Mouse (Mus musculus): ENCODE data around the gene Orm3. TPM values are rescaled to one million over a fixed set of nuclear protein-coding genes. Genes with fewer than 3 reads are reported as not detected.

Orm3 gene
- polyA plus RNA-seq, 1 experiment, result 0.07 TPM

GRCm38 (mm10) chr4:63385253-63385652 is 29.3 kb downstream of the Orm3 start:
- H3K79me2 ChIP-seq (ENCODE audit: control insufficient read depth, insufficient read depth), result no peaks in the 10 kb centered on the region
- no peak overlapping the region for H3K4me2 ChIP-seq (ENCODE audit: low read depth)
- peaks cover 25% of the 10 kb centered on the region for H3K36me3 ChIP-seq (ENCODE audit: control insufficient read depth, insufficient read depth)
- no peak overlapping the region for H3ac ChIP-seq (ENCODE audit: control insufficient read depth, insufficient read length)
- no peak overlapping the region for H3K4me3 ChIP-seq
- TF ChIP-seq TCF3 (IDR thresholded peaks at IDR 0.05; ENCODE audit: insufficient read length, low read depth), result no peak
- no peak for TF ChIP-seq USF1 (IDR thresholded peaks at IDR 0.05; ENCODE audit: low read depth)
- no peak for TF ChIP-seq POLR2A (IDR thresholded peaks at IDR 0.05; ENCODE audit: insufficient read length, low read depth)
- no peak for TF ChIP-seq MAX (IDR thresholded peaks at IDR 0.05; ENCODE audit: low read depth)
- no peak for TF ChIP-seq SRF (IDR thresholded peaks at IDR 0.05; ENCODE audit: control insufficient read depth, insufficient read length, low read depth)
- no peak for TF ChIP-seq REST (IDR thresholded peaks at IDR 0.05; ENCODE audit: insufficient read depth, insufficient read length)
- TF ChIP-seq E2F4 (IDR thresholded peaks at IDR 0.05; ENCODE audit: insufficient read depth), result no peak
- TF ChIP-seq TCF12 (IDR thresholded peaks at IDR 0.05; ENCODE audit: insufficient read depth, poor library complexity, severe bottlenecking), result no peak
- no peak for TF ChIP-seq POLR2AphosphoS2 (IDR thresholded peaks at IDR 0.05; ENCODE audit: insufficient read length, low read depth)
- TF ChIP-seq CEBPB (IDR thresholded peaks at IDR 0.05; ENCODE audit: insufficient read depth, poor library complexity, severe bottlenecking), result no peak
- TF ChIP-seq MYOG (IDR thresholded peaks at IDR 0.05; ENCODE audit: control insufficient read depth in 1 of 3, insufficient read depth in 1 of 3, insufficient read length in 2 of 3, low read depth in 2 of 3), result no peak
- TF ChIP-seq MYOD1 (IDR thresholded peaks at IDR 0.05; ENCODE audit: control insufficient read depth in 1 of 3, insufficient read length in 2 of 3, low read depth in 2 of 3), result no peak
- H3K27me3 ChIP-seq (ENCODE audit: control insufficient read depth, insufficient read depth, insufficient read length), result no peaks in the 10 kb centered on the region

DNA sequence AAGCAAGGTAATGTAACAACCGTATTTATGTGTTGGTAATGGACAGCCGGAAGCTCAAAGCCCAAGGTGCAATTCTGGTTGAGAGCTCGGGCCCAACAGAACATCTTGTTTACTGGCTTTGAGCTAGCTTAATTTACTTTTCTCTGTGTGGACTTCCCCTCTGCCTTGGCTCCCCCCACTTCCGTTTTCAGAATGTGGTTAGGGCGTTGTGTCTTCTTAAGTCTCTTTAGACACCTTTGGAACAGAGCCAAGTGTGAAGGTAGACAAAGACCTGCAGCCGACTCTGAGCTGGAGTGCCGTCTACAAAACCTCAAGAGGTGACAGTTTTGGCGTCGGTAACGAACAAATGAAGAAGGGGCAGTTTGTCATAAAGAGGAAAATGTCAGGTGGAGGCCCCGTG is 29.8 kb downstream of the Orm3 start:
- Histone ChIP-seq H3K79me2 (ENCODE audit: control insufficient read depth, insufficient read depth) (no peaks in the 10 kb centered on the region), H3K4me3 (no peak overlapping the region), H3K27me3 (ENCODE audit: control insufficient read depth, insufficient read depth, insufficient read length) (no peaks in the 10 kb centered on the region), H3K36me3 (ENCODE audit: control insufficient read depth, insufficient read depth) (peaks cover 20% of the 10 kb centered on the region), H3K4me2 (ENCODE audit: low read depth) (no peak overlapping the region), H3ac (ENCODE audit: control insufficient read depth, insufficient read length) (no peak overlapping the region)
- TF ChIP-seq TCF12 (IDR thresholded peaks at IDR 0.05; ENCODE audit: insufficient read depth, poor library complexity, severe bottlenecking) (no peak), E2F4 (IDR thresholded peaks at IDR 0.05; ENCODE audit: insufficient read depth) (no peak), SRF (IDR thresholded peaks at IDR 0.05; ENCODE audit: control insufficient read depth, insufficient read length, low read depth) (no peak), POLR2A (IDR thresholded peaks at IDR 0.05; ENCODE audit: insufficient read length, low read depth) (no peak), USF1 (IDR thresholded peaks at IDR 0.05; ENCODE audit: low read depth) (no peak), POLR2AphosphoS2 (IDR thresholded peaks at IDR 0.05; ENCODE audit: insufficient read length, low read depth) (no peak), REST (IDR thresholded peaks at IDR 0.05; ENCODE audit: insufficient read depth, insufficient read length) (no peak), MAX (IDR thresholded peaks at IDR 0.05; ENCODE audit: low read depth) (no peak), MYOG (IDR thresholded peaks at IDR 0.05; ENCODE audit: control insufficient read depth in 1 of 3, insufficient read depth in 1 of 3, insufficient read length in 2 of 3, low read depth in 2 of 3) (no peak), MYOD1 (IDR thresholded peaks at IDR 0.05; ENCODE audit: control insufficient read depth in 1 of 3, insufficient read length in 2 of 3, low read depth in 2 of 3) (no peak), CEBPB (IDR thresholded peaks at IDR 0.05; ENCODE audit: insufficient read depth, poor library complexity, severe bottlenecking) (no peak), TCF3 (IDR thresholded peaks at IDR 0.05; ENCODE audit: insufficient read length, low read depth) (no peak)

- TF ChIP-seq POLR2AphosphoS2 (IDR thresholded peaks at IDR 0.05; ENCODE audit: insufficient read length, low read depth) (no peak), MAX (IDR thresholded peaks at IDR 0.05; ENCODE audit: low read depth) (no peak), POLR2A (IDR thresholded peaks at IDR 0.05; ENCODE audit: insufficient read length, low read depth) (no peak), CEBPB (IDR thresholded peaks at IDR 0.05; ENCODE audit: insufficient read depth, poor library complexity, severe bottlenecking) (no peak), REST (IDR thresholded peaks at IDR 0.05; ENCODE audit: insufficient read depth, insufficient read length) (no peak), E2F4 (IDR thresholded peaks at IDR 0.05; ENCODE audit: insufficient read depth) (no peak), MYOD1 (IDR thresholded peaks at IDR 0.05; ENCODE audit: control insufficient read depth in 1 of 3, insufficient read length in 2 of 3, low read depth in 2 of 3) (no peak), TCF3 (IDR thresholded peaks at IDR 0.05; ENCODE audit: insufficient read length, low read depth) (no peak)
- H3K27me3 ChIP-seq (ENCODE audit: control insufficient read depth, insufficient read depth, insufficient read length), result no peaks in the 10 kb centered on the region
- no peak overlapping the region for H3ac ChIP-seq (ENCODE audit: control insufficient read depth, insufficient read length)
- peaks cover 11% of the 10 kb centered on the region for H3K36me3 ChIP-seq (ENCODE audit: control insufficient read depth, insufficient read depth)
- no peak overlapping the region for H3K4me2 ChIP-seq (ENCODE audit: low read depth)
- H3K79me2 ChIP-seq (ENCODE audit: control insufficient read depth, insufficient read depth), result no peaks in the 10 kb centered on the region
- no peak overlapping the region for H3K4me3 ChIP-seq
Observed at GRCm38 (mm10) chr4:63388029-63388428, 32.1 kb downstream of the Orm3 start.

- H3ac ChIP-seq (ENCODE audit: control insufficient read depth, insufficient read length), result no peak overlapping the region
- H3K27me3 ChIP-seq (ENCODE audit: control insufficient read depth, insufficient read depth, insufficient read length), result no peaks in the 10 kb centered on the region
- TF ChIP-seq SRF (IDR thresholded peaks at IDR 0.05; ENCODE audit: control insufficient read depth, insufficient read length, low read depth) (no peak), E2F4 (IDR thresholded peaks at IDR 0.05; ENCODE audit: insufficient read depth) (no peak), MAX (IDR thresholded peaks at IDR 0.05; ENCODE audit: low read depth) (no peak), CEBPB (IDR thresholded peaks at IDR 0.05; ENCODE audit: insufficient read depth, poor library complexity, severe bottlenecking) (no peak), MYOG (IDR thresholded peaks at IDR 0.05; ENCODE audit: control insufficient read depth in 1 of 3, insufficient read depth in 1 of 3, insufficient read length in 2 of 3, low read depth in 2 of 3) (no peak), POLR2AphosphoS2 (IDR thresholded peaks at IDR 0.05; ENCODE audit: insufficient read length, low read depth) (no peak), TCF3 (IDR thresholded peaks at IDR 0.05; ENCODE audit: insufficient read length, low read depth) (no peak), REST (IDR thresholded peaks at IDR 0.05; ENCODE audit: insufficient read depth, insufficient read length) (no peak), TCF12 (IDR thresholded peaks at IDR 0.05; ENCODE audit: insufficient read depth, poor library complexity, severe bottlenecking) (no peak), MYOD1 (IDR thresholded peaks at IDR 0.05; ENCODE audit: control insufficient read depth in 1 of 3, insufficient read length in 2 of 3, low read depth in 2 of 3) (no peak), USF1 (IDR thresholded peaks at IDR 0.05; ENCODE audit: low read depth) (no peak), POLR2A (IDR thresholded peaks at IDR 0.05; ENCODE audit: insufficient read length, low read depth) (no peak)
- peaks cover 13% of the 10 kb centered on the region for H3K36me3 ChIP-seq (ENCODE audit: control insufficient read depth, insufficient read depth)
- H3K79me2 ChIP-seq (ENCODE audit: control insufficient read depth, insufficient read depth), result no peaks in the 10 kb centered on the region
- no peak overlapping the region for H3K4me2 ChIP-seq (ENCODE audit: low read depth)
- H3K4me3 ChIP-seq, result no peak overlapping the region
Observed at GRCm38 (mm10) chr4:63389121-63389886, 33.3 kb downstream of the Orm3 start.
